Mouse (Mus musculus): Measurements from ENCODE around the gene Dock9.

DNA sequence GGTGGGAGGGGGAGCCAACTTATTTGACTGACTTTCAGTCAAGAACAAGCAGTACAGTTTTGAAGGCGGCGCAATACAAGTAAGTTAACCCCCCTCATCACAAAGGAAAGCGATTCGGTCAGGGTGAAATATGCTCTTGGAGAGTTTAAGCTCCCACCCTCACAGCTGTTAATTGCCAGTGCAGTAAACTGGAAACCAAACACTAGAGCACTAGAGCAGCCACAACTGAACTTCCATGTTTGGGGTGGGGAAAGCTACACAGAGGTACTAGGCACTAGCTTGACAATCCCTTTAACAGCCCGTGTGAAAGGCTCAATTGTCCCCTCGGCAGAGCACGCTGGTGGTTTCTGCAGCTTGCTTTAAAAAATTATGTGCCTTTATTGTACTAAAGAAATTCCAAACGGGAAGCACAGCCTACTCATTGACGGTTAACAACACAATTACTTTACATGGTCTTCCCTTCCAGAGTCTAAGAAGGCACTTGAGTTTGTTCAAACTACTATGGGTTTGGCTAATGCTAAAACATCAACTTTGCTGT, 100.4 kb downstream of the Dock9 start:
- no peak for TF ChIP-seq CTCF (IDR thresholded peaks at IDR 0.05; ENCODE audit: low read depth)
- no peak for TF ChIP-seq EP300 (IDR thresholded peaks at IDR 0.05; ENCODE audit: low read depth)

Data from heart, postnatal 0 days (tissue).